Mouse (Mus musculus) T-helper 1 cell (primary cell): ENCODE measurements at regions not wholly inside any gene's neighbourhood (a gene's known extent, or its start where the extent isn't known, plus 50 kb on each side); places are given as distances from the start of the nearest gene placed in this dataset.

Experiments used
- in situ Hi-C: fragments of 300-600 bp; cut with MboI, MseI; formaldehyde crosslinking; loops from one replicate; pipeline ENCODE4 v1.15.1; 2025; ENCODE audit warnings: high pct_unique_total_duplicates

DNA sequence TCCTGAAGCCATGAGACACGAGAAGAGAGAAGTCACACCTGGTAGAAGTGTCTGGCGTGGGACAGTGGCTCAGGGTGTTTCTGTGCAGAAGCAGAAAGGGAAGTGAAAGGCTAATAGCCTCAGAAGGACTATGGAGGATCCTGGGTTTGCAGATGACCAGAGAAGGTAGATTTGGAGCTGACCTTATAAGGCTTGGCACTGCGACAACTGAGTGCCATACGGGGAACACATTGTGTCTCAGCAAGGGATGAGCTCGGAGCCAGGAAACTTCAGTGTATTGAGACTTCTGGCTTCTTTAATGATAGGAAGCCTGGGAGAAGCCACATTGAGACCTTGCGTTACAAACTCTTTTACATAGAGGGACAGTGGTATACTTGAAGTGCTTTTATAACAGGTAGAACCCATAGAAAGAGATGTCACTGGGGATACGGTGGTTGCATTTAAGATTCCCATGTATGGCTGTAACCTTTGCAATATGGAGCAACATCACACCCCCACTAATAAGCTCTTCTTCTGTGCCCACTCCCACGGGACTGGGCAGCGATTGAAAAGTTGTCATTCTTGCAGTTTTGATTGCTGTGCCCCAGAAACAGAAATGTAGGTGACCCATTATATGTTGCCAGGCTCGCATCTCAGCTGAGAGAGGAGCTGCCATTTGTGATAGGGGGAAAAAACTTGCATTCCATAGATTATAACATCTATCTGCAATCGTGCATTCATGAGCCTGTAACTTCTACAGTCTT is 61.8 kb upstream of the Dync1i1 start:
- in situ Hi-C loops = no loop called here

DNA sequence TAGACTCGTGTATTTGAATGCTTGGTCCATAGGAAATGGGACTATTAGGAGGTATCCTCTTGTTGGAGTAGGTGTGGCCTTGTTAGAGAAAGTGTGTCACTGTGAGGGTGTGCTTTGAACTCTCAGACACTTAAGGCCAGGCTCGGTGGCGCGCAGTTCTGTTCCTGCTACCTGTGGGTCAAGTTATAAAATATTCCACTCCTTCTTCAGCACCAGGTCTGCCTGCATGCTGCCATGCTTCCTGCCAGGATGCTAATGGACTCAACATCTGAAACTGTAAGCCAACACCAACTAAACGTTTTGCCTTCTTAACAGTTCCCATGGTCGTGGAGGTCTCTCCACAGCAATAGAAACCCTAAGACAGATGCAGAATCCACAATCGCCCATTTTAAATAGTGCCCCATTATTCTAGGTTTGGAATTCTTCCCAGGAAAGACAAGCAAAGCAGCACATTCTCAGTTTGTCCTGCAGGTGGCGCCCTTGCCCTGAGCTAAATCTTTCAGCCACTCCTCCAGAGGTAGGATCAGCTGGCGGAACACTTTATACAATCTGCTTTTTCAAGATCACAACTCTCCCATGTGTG is 80.2 kb upstream of the Dync1i1 start:
- in situ Hi-C loops = no loop called here

DNA sequence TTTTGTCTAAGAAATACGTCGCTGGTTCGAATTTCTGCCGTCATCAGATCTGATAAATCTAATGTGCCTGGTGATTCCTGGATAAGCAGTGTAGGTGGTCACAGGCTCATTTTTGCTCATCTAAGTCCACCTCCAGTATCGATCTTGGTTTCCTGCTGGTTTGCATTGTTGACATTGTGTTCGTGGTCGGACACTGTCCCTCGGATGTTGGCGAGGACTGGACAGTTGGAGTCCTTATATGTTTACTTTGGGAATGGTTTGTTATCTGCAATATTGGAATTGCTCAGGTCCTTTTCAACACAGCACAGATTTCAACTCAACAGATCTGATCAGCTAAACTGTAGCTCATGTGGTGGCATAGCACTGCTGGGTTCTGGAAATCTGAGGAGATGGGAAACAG is 91.2 kb upstream of the Dync1i1 start:
- in situ Hi-C loops = loop anchor here (5.0 kb wide), 1 partner anchor 173 kb away; no protein-coding TSS in a partner anchor

DNA sequence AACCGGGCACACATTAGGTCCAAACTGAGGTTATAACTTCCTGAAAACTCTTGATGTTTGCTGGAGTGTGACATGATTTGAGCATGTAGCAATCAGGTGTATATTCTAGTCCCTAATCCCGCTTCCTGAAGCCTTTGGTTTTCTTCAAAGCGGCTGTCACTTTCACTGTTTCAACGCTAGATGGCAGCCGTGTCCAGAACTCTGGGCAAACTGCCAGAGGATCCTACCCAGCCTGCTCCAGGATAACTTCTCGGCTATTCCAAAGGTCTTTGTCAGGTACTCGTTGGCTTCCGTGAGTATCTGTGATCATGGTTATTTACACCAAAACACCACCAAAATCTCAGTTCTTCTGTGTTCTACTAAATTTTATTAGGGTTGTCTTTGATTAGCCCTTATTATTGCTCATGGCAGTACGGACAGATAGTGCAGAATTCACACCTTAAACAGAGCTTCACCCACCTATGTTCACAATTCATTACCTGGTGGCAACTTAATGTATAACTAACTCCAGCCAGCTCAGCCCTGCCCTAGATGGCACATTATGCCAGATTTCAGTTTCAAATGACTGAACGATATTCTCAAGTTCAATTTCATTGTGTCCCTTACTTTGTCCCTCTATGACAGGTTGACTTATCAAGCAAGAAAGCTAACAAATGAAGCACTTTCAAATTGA is 92.3 kb upstream of the Dync1i1 start:
- in situ Hi-C loops = loop anchor here (5.0 kb wide), 1 partner anchor 174 kb away; no protein-coding TSS in a partner anchor

DNA sequence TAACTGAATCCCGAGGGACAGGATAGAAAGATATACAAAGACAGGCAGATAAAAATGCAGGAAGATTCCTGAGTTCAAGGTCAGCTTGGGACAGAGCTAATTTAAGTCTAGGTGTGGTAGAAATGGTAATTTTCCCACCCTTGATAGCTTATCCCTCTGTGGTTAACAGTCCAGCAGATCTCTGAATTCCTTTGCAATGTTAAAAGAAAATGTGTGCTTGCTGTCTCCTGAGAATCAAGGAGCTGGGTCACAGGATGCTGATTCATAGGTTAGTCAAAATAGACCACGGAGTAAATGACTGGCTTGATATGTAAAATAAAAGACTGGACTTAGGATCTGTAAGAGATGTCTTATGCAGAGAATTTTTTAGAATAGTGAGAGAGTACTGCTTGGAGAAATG is 101.4 kb upstream of the Dync1i1 start:
- in situ Hi-C loops = no loop called here

DNA sequence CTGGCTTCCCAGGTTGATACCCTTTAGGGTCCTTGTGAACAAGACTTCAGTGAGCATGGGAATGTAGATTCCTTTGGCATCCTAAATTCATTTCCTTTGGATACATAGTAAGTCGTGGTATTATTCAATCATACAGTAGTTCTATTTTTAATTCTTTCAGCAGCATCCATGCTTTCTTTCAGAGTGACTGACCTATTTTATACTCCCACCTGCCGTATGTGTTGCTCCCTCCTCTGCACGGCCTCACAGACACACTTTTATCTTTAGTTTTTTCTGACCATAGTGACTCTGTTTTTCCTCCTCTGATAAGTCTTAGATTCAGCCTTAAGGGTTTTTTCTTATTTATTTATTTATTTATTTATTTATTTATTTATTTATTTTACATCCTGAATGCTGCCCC is 103.9 kb upstream of the Dync1i1 start:
- in situ Hi-C loops = no loop called here

DNA sequence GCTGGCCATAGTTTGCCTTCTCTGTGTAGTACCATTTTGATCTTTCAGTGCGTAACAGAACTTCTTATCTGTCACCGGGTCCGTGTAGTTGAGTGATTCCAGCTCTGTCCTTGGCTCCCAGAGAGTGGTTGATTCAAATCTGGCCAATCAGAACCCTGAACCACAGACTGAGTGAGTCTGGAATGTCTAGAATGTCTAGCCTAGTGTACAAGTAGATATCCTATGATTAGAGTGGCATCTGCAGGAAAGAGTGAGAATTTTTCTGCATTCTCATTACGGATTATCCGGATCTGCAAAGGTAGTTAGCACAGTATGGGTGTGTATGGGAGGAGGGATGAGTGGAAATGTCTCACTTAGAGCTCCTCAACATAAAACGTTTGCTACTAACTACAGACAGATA is 97.9 kb upstream of the Pdk4 start:
- in situ Hi-C loops = loop anchor here (5.0 to 25.0 kb wide), 2 partner anchors 187 to 357 kb away; no protein-coding TSS in a partner anchor

DNA sequence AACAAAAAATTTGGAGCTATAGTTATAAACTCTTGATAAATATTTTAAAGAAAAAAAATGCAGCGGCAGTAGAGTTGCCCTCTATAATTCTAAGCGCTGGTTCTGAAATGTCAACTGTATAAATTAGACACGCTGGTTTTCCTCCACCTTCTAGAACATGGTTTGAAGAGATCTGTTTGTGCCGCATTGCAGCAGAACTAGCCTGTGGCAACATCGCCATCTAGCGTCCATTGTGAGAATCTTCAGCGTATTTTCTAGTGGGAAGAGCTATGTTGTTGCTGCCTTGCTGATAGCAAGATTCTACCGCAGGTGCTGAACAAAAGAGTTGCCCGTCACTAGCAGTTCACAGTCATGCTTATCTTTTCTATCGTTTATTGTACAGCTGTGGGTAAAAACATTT is 93.5 kb upstream of the Pdk4 start:
- in situ Hi-C loops = loop anchor here (5.0 to 25.0 kb wide), 2 partner anchors 182 to 352 kb away; no protein-coding TSS in a partner anchor

DNA sequence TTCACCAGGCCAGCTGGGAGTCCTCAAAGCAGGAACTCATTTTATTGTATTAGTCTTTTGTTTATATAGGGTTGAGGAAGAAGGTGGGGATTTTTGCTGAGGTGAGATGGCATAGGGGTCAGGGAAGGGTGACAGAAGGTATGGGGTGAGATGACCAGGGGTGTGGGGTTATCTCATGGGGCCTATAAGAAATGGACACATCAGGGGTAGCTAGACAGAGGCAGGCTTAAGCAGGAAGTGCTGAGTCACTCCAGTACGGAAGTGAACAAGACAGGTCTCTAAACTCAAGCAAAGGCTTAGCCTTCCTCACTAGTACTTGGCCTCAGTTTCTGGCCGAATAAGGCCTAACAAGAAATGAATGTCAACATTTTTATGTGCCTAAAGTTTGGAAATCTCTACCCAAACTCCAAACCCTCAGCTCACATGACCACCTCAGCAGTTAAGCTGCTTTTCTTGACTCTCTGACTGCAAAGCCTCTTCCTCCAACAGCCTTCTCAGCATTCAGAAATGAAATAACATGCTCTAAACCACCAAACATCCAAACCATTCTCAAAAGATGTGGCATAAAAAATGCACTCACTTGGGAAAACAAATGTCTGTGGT is 86.9 kb upstream of the Pdk4 start:
- in situ Hi-C loops = loop anchor here (25.0 kb wide), 1 partner anchor 346 kb away; no protein-coding TSS in a partner anchor

DNA sequence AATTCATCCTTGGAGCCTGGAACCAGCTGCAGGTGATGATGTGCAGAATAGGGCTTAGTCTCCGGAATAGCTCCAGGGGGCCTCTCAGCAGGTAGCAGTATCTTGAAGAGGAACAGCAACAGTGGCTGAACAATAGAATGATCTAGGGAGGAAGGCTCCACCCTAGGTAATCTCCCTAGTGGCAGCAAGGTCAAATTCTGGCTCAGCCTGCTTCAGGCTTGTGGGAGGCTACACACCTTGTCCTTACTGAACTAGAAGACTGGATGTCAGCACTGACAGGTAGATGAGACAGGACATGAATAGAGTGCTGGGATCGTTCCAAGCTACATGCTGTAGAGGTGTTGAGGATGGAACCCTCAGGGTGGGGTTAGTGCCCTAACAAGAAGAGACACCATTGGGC is 80.8 kb upstream of the Pdk4 start:
- in situ Hi-C loops = loop anchor here (25.0 kb wide), 1 partner anchor 340 kb away; no protein-coding TSS in a partner anchor

DNA sequence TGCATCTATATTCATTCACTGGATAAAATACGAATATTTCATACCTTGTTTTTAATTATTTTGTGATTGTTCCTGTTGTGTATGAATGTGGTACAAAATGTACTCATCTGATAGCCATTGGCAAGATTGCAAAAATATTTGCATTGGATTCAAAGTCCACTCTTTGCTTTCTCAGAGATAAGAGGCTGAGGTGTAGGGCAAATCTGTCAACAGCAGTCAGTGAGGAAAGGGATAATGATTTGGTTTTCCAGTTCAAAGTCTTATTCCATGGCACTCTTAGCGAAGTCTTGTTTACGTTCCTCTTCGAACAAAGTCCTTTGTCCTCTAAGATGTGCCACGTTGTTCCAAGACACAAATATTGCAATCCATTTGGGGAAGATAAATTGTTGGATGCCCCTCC is 70.5 kb upstream of the Pdk4 start:
- in situ Hi-C loops = no loop called here

DNA sequence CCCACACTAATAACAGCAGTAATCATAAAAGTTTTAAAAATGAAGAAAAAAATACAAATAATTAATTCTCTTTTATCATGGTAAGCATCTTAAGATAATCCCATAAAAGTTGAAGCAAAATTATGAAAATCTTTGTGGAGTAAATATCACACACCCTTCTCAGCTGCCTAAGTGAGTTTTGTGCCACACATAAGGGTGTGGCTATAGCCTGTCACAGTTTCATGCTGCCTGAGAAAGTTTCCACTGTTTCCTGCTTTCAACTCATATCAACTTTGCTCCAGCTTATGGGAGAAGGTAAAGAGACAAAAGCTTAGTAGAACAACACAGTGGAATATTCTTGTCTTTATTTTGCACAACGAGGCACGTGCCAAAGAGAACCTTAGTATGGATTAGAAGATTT is 68.9 kb upstream of the Pdk4 start:
- in situ Hi-C loops = no loop called here

DNA sequence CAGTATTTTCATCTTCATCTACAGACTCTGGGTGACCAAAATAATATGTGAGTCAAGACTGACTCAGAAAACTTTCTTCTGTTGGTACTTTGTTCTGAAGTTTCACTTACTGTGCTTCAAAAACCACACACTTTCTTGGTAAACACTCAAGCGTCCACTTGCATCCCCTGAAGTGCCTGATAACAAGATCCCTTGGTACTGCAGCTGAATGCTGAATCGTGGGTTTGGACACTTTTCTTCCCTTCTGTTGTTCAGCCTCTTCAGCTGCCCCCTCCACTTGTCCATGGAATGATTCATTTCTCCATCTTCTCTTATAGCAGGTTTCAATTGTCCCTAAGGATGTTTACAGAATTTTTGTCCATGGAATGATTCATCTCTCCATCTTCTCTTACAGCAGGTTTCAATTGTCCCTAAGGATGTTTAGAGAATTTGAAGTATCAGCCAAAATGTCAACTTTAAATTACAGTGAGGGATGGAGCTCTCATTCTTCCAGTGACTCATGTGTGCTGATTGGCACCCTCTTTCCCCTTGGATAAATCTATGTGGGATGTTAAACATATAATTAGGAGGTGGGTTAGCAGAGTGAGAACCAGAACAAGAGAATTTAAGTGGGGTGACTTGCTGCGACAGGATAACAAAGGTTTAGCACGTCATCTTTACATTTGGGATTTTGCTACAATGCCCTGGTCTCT is 57.7 kb upstream of the Pdk4 start:
- in situ Hi-C loops = no loop called here

DNA sequence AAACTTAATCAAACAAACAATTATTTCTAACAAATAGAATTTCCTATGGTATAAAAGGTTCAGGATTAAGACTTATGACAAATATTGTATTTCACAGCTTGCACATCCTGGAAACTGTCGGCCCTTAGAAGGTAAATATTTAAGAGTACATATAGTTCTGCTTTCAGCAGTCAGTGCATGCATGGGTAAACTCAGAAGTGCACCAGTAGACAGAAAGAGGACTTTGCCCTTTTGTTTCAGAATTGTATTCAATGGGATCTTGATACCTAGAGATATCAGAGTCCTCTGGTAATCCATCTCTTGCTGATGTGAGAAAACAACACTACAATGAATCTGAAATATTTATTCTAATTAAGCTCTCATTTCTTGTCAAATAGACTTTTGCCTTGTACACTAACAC is 54.0 kb upstream of the Pdk4 start:
- in situ Hi-C loops = no loop called here
